Mouse (Mus musculus) regulatory T cell (primary cell): ENCODE measurements around the gene Sbf1.

ENCODE experiments used
- in situ Hi-C: fragments of 300-600 bp; cut with MboI, MseI; formaldehyde crosslinking; loops from one replicate; pipeline ENCODE4 v1.15.1; 2025; ENCODE audit warnings: high pct_unique_total_duplicates

Gene Sbf1

GRCm38 (mm10) chr15:89321264-89321663 lies 6.2 kb upstream of the Sbf1 start:
- in situ Hi-C loops, result no loop called here

GRCm38 (mm10) chr15:89316146-89316545 lies 1.0 kb upstream of the Sbf1 start:
- in situ Hi-C loops, result no loop called here

DNA sequence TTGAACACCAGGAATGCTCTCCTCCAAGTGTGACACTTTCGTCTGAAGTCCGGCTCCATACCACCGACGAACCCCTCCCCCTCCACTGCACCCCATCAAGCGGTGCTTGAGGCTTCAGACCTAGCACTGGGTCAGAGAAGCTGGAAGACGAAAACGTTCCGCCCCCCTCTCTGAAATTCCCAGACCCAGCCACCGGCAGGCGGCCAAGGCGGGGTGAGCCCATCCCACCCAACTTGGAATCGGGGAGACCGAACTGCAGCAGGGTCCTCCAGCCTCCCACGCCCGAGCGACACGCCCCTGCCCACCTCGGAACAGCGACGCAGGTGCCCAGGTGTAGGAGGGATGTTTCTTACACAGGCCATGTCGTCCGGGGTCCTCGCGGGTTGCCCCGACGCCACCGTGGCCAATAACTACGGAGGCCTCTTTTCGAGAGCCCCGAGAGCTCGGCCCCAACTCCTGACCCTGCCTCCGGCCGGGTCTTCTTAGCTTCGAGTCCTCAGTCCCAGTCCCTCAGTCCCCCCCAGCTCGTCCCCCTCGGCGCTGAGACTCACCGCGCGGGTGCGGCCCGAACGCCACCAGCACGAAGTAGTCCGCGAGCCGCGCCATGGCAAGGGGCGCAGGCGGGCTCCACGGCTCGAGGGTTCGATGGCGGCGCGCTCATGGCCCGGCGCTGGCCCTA lies 461 bp downstream of the Sbf1 start:
- in situ Hi-C loops, result no loop called here

DNA sequence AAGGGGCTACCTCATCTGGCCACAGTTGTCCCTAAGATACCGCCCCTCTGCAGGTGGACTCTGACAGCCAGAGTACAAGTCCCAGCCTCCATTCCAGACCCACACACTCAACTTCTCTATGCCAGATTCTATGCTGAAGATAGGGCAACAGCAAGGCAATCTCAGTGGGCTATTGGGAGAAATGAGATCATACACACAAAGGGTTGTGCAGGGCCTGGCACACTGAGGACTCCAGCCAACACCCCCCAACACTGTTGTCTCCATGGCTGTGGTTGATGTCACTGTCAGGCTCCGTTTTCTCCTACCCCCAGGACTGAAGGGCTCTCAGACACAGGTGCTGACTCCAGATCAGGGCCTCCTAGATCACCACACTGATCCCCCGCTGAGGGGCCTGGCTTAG lies 1.0 kb downstream of the Sbf1 start:
- in situ Hi-C loops, result no loop called here

GRCm38 (mm10) chr15:89313359-89313758 lies 1.8 kb downstream of the Sbf1 start:
- in situ Hi-C loops, result no loop called here

- in situ Hi-C loops, result no loop called here
These were observed 5.1 kb downstream of the Sbf1 start for GRCm38 (mm10) chr15:89309962-89310498.

- in situ Hi-C loops, result no loop called here
These were observed 6.5 kb downstream of the Sbf1 start for GRCm38 (mm10) chr15:89308406-89309139.

GRCm38 (mm10) chr15:89307461-89307860 lies 7.7 kb downstream of the Sbf1 start:
- in situ Hi-C loops, result no loop called here

- in situ Hi-C loops, result no loop called here
These were observed 9.1 kb downstream of the Sbf1 start for GRCm38 (mm10) chr15:89305966-89306365.

DNA sequence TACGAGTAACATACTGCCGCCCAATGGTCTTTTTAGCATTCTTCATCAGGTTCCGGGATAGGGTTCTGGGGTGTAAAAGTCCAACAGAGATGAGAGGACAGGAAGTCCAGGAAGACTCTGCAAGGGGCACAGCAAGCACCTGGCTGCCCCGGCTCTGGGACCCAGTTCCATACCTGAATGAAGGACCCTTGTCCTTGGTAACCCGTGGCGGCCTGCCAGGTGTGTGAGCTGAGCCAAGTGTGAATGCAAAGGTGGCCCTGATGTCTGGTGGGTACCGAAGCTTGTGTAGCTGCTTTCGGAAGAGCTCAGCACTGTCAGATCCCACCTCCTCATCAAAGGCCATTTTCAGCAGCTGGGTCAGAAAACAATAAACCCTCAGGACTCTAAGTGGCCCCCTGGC lies 14.5 kb downstream of the Sbf1 start:
- in situ Hi-C loops, result no loop called here

DNA sequence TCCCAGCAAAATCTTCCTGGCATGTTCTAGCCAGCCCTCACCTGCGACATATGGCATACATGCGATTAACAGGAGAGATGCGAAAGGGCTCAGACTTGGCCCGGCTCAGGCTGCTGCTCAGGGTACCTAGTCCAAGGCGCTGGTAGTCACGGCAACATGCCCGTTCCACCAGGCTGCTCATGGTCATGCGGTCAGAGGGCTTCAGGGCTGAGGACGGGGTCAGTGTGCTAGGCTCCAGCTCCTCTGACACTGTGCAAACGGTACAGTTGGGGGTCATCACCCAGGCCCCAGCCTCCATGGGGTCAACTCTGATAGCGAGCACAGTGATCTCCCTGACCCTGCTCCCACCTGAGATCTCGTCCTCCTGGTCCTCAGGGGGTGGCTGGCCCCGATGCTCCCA lies 14.9 kb downstream of the Sbf1 start:
- in situ Hi-C loops, result no loop called here

DNA sequence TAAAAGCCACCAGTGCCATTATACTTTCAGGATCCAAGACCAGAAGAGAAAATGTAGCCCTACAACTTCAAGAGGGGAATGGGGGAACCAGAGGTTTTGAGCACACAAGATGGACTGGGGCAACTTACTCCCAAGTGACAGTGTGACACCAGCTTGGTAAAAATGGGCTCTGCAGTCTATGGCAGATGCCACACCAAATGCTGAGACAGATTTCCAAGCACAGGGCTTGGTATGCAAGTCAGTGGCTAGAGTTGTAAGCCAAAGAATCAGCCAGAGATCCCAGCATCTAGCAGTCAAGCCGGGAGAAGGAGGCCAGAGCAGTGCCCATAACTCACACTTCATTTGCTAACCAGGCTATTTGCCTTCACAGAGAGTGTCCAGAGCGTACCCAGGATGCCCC lies 17.4 kb downstream of the Sbf1 start:
- in situ Hi-C loops, result no loop called here

DNA sequence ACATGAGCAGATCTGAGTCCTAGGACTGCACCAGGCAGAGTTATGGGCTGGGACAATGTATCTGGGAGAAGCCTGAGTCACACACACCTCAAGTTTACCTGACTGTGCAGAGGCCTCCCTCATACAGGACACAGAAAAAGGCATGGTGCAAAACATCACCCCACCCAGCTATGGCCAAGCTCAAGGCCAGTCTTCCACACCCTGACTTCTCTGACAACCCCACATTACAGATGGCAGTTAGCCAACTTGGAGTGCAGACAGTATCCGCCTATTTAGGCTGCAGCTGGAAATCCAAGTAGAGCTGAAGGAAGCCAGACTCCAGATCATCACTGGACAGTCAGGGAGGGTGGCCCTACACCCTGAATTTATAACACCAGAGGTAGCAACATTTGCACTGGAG lies 18.6 kb downstream of the Sbf1 start:
- in situ Hi-C loops, result no loop called here

DNA sequence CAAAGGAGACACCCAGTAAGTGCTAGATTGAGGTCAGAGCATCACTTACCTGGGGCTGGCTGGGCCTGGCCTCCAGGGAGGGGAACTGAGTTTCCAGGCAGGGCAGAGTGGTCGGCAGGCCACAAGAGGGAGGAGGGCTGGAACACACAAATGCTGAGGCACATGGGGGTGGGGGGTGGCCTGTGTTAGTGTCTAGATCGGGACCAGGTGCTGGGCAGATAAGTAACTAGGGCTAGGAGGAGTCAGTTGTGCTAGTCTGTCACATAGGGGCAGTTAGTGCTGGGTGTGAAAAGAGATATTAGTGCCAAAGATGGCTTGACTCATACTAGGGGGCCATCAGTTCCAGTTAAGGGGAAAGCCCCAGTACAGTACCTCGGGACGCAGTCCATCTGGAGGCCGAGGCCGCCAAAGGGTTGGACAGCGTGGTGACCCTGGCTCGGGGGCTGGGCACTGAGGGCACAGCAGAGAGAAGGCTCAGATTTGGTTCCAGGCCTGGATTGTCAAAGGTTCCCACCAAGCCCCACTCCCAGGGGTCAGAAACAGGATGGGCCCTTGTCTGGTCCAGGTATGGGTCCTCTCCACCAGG lies 19.4 kb downstream of the Sbf1 start:
- in situ Hi-C loops, result no loop called here

GRCm38 (mm10) chr15:89293778-89294177 lies 21.3 kb downstream of the Sbf1 start:
- in situ Hi-C loops, result no loop called here

DNA sequence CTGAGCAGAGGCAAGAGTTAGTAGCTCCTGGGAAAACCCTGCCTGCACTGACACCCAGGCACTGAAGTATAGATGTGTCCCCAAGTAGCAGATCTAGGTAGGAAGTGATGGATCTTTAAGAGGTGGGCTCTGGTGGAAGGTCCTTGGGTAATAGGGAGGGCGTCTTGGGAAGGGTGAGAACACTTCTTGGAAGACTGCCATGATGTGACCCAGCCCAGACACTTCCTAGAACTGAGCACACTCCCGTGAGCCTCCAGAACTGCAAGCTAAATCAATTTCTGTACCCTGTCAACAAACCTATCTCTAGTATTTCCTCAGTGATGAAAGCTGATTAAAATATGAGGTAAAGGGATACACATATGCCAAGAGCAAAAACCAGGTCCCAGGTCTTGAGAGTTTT lies 22.3 kb downstream of the Sbf1 start:
- in situ Hi-C loops, result no loop called here

DNA sequence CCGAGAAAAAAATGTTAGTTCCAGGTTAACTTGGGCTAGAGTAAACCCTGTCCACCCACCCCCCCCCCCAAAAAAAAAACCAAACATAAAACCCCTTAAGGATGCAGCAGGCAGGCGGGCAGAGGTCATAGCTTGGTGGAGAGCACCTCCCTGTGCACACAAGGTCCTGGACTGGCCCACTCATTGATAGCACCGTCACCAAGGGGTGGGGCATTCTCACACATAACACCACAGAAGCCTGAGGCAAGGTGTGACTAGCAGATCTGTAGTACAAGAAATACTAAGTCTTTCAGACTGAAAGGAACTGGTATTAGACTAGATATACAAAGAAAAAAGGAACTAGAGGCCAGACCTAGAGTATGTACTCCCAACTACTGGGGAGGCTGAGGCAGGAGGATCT lies 23.6 kb downstream of the Sbf1 start:
- in situ Hi-C loops, result no loop called here

GRCm38 (mm10) chr15:89289455-89289854 lies 25.7 kb downstream of the Sbf1 start:
- in situ Hi-C loops, result no loop called here

DNA sequence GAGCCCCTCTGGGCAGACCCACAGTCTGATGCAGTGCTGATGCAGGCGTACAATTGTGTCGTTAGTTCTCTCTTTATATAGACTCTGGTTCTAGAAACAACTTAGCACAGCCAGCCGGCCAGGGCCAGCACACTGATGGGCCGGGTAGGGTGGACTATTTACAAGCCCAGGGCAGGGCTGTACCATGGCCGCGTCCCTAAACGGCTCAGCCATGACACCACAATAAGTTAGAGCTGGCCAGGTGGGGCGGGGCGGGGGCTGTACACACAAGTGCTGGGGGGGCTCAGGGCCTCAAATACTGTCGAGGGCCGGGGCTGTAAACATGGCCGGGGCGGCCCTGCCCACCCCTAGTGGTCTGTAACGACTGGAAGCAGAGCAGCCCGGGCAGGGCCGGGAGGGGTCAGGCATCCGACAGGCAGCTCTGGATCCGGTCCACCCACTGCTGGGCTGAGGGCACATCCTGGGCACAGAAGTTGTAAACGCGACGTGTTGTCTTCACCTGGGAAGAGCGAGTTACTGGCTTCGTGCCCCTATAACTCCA lies 26.8 kb downstream of the Sbf1 start:
- in situ Hi-C loops, result no loop called here

DNA sequence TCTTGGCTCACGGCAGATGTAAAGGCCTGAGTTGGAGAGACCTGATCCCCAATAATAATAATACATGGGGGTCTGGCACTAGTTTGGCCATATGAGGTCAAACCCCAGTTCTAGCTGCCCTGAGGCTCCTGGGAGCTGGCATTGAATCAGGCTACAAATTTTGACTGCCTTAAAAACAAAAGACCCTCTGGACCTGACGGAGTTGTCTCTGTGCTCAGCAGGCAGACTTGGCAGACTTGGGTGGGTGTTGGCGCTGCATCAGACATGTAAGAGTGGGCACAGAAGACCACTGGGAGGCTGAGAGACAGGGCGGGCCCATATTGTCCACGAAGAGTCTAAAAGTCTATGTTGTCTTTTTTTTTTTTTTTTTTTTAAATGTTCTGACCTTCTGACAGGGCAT lies 28.5 kb downstream of the Sbf1 start:
- in situ Hi-C loops, result no loop called here

GRCm38 (mm10) chr15:89286114-89286513 lies 29.0 kb downstream of the Sbf1 start:
- in situ Hi-C loops, result no loop called here

- in situ Hi-C loops, result no loop called here
These were observed 29.6 kb downstream of the Sbf1 start for GRCm38 (mm10) chr15:89285478-89285877.

DNA sequence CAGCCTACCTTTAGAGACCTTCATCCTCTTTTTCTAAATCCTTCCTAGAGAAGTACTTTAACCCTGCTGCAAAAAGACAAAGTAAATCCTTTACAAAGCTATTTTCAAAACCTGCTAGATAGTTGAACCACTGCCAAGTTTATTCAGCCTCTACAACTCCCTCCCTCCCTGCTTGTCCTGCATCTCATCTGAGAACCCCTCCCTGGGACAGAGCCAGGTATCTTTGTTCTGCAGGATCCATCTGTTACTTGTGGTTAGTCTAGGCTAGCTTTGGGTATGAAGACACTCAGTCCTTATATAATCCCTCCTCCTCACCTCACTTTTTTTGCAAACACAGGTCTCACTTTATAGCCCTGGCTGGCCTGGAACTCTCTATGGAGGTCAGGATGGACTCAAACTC lies 30.1 kb downstream of the Sbf1 start:
- in situ Hi-C loops, result no loop called here
